Mouse (Mus musculus): ENCODE data around the gene Neo1.
A peak's percentile ranks its signal among the peaks of the same experiment; 100 is the strongest.
"Not testable (repeated sequence)": the region's sequence is repeated elsewhere in the genome, so short reads cannot be mapped to it uniquely, and the experiment has no call there.

Neo1 gene

GRCm38 (mm10) chr9:58989255-58989928 lies 46.8 kb downstream of the Neo1 start:
- no peak for DNase-seq

- no peak for DNase-seq
Measured at GRCm38 (mm10) chr9:58979034-58979433, 57.2 kb downstream of the Neo1 start.

- DNase-seq = not testable (repeated sequence)
Measured at GRCm38 (mm10) chr9:58971154-58971553, 65.1 kb downstream of the Neo1 start.

GRCm38 (mm10) chr9:58967371-58967770 lies 68.9 kb downstream of the Neo1 start:
- no peak for DNase-seq

GRCm38 (mm10) chr9:58955507-58955906 lies 80.7 kb downstream of the Neo1 start:
- no peak for DNase-seq

- not testable (repeated sequence) for DNase-seq
Measured at GRCm38 (mm10) chr9:58945910-58946309, 90.3 kb downstream of the Neo1 start.

- DNase-seq = no peak
Measured at GRCm38 (mm10) chr9:58934776-58935175, 101.5 kb downstream of the Neo1 start.

GRCm38 (mm10) chr9:58928103-58928502 lies 108.1 kb downstream of the Neo1 start:
- peak; percentile 59 for DNase-seq

GRCm38 (mm10) chr9:58902869-58903585 lies 133.2 kb downstream of the Neo1 start:
- DNase-seq = peak; percentile 54

GRCm38 (mm10) chr9:58899602-58900001 lies 136.6 kb downstream of the Neo1 start:
- DNase-seq = no peak

GRCm38 (mm10) chr9:58891840-58892640 lies 144.2 kb downstream of the Neo1 start:
- no peak for DNase-seq

GRCm38 (mm10) chr9:58890893-58891292 lies 145.3 kb downstream of the Neo1 start:
- DNase-seq = no peak

- no peak for DNase-seq
Measured at GRCm38 (mm10) chr9:58889782-58890448, 146.3 kb downstream of the Neo1 start.

GRCm38 (mm10) chr9:58882686-58883085 lies 153.6 kb downstream of the Neo1 start:
- DNase-seq = peak; percentile 59

GRCm38 (mm10) chr9:58879836-58880235 lies 156.4 kb downstream of the Neo1 start:
- no peak for DNase-seq

GRCm38 (mm10) chr9:58876946-58877625 lies 159.2 kb downstream of the Neo1 start:
- DNase-seq = no peak

- no peak for DNase-seq
Measured at GRCm38 (mm10) chr9:58875439-58875838, 160.8 kb downstream of the Neo1 start.

GRCm38 (mm10) chr9:58874354-58874753 lies 161.9 kb downstream of the Neo1 start:
- DNase-seq = no peak

- DNase-seq = peak; percentile 69
Measured at GRCm38 (mm10) chr9:58873541-58874324, 162.5 kb downstream of the Neo1 start.

GRCm38 (mm10) chr9:58871141-58871540 lies 165.1 kb downstream of the Neo1 start:
- DNase-seq = no peak

- DNase-seq = no peak
Measured at GRCm38 (mm10) chr9:58863826-58864225, 172.4 kb downstream of the Neo1 start.

All from kidney, postnatal 14 days (tissue).